Mouse (Mus musculus) stomach, postnatal 0 days (tissue): ENCODE data around the gene Tceanc2.

Experiments
- CTCF ChIP-seq: IDR thresholded peaks from 2 replicates; pipeline ENCODE4 v1.5.1; 2016; ENCODE audit warnings: antibody characterized with exemption, low read depth, mild to moderate bottlenecking, moderate library complexity
- EP300 ChIP-seq: optimal IDR thresholded peaks from 2 replicates; pipeline ENCODE3; 2016; ENCODE audit warnings: antibody characterized with exemption

DNA sequence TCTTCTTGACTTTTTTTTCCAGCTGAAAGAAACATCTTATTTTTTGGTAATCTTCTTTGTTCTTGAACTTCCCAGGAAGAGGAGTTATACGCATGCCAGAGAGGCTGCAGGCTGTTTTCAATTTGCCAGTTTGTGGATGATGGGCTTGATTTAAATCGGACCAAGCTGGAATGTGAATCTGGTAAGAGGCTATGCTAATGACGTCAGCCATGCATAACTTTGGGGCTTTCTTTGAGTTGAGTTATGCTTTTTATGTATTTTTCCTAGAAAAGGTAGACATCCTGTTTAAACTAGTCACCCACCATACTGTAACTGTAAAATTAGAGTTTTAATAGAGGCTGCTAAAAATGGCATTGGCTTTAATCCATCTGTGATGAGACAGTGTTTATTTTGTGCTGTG lies 6.8 kb upstream of the Tceanc2 start:
- TF ChIP-seq EP300 (no peak), CTCF (no peak)
